Mouse (Mus musculus): ENCODE results near the gene Ewsr1. TPM values are rescaled to one million over a fixed set of nuclear protein-coding genes. Genes with fewer than 3 reads are reported as not detected.

The Ewsr1 gene
- total RNA-seq, 2 experiments from 2014 or later, result 333 to 394 TPM

DNA sequence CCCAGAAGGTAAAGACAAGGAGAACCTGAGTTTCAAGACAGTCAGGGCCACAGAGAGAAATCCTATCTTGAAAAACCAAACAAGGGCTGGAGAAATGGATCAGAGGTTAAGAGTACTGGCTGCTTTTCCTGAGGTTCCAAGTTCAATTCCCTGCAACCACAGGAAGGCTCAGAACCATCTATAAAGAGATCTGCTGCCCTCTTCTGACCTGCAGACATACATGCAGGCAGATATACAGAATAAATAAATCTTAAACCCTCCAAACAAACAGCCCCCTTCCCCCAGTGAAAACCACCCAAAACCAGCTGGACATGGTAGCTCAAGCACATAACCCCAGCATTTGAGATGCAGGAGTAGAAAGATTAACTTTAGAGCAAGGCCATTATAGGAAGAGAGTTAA, 23.3 kb downstream of the Ewsr1 start:
- TF ChIP-seq CTCF (conservative IDR thresholded peaks at IDR 0.05), result peak; percentile 54
- DNase-seq (ENCODE audit: low spot score in 2 of 2), result no peak
- no peak overlapping the region for H3K27ac ChIP-seq
- no peak overlapping the region for H3K4me3 ChIP-seq

DNA sequence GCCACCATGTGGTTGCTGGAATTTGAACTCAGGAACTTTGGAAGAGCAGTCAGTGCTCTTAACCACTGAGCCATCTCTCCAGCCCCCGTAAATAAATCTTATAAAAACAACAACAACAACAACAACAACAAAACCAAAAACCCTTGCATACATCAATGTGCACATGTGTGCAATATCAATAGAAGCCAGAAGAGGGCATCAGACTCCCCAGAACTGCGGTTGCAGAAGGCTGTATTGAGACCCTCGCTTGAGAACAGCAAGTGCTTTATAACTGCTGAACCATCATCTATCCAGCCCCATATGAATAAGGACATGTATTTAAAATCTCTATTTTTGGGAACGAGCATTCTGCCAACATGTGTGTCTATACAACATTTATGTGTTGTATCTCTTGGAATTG, 24.2 kb downstream of the Ewsr1 start:
- no peak overlapping the region for H3K4me3 ChIP-seq
- no peak overlapping the region for H3K27ac ChIP-seq
- DNase-seq (ENCODE audit: low spot score in 2 of 2), result no peak
- peak; percentile 80 for TF ChIP-seq CTCF (conservative IDR thresholded peaks at IDR 0.05)

DNA sequence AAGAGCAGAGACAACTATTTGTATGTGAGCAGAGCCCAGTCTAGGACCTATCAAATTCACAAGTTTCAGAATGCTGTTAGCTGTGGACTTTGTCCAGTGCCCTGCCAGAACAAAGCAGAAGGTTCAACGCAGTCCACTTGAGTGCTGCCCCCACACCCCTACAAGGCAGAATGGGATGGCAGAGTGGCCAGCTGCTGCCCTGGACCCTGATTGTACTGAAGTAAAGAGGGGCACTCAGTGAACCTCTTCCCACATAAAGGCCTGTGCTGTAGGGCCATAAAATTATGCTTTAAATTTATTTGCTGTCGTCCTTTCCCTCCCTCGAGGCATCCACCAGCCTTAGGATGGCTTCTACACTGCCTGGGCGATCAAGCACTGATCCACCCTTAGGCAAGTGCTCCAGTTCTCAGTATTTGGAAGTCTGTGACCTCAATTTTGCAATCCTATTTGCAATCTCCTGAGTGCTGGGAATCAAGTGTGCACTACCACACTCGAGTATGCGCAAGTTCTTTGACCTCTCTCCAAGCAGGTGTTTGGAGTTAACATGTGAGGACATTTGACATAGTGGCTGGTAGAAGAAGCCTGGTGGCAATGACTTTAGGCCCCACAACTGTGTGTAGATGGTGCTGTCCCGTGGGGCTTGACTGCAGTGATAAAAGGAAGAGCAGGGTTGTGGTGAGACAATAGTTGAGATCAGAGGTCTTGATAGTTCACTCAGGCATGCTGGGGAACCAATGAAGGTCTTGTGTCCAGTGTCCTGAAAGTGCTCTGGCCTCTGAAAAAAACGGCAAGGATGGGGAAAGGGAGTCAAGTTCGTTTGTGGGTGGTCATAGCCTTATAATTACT, 30.7 kb downstream of the Ewsr1 start:
- no peak for TF ChIP-seq CTCF (conservative IDR thresholded peaks at IDR 0.05)

DNA sequence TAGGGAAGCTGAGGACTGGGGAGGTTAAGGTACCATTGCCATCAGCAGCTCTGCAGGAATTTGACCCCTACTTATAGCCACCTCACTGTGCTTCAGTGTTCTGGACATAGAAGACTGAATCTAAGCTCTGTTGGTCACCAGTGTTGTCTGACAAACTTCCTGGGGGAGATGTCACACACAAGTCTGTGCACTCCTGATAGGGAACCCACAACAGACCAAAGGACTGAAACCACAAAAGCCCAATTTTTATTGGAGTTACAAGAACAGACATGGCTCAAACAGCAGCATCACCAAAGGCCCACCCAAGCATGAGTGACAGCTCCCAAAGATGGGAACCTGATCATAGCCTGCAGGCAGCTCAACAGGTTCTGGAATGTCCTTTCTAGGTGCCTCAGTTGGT, 32.0 kb downstream of the Ewsr1 start:
- no peak overlapping the region for H3K4me3 ChIP-seq
- DNase-seq (ENCODE audit: low spot score in 2 of 2), result no peak
- H3K27ac ChIP-seq, result no peak overlapping the region
- TF ChIP-seq CTCF (conservative IDR thresholded peaks at IDR 0.05), result no peak

More for the DNA sequence above, 30.7 kb downstream of the Ewsr1 start:
- DNase-seq (ENCODE audit: low spot score in 2 of 2), result no peak
- Histone ChIP-seq H3K27ac (no peak overlapping the region), H3K4me3 (no peak overlapping the region)

DNA sequence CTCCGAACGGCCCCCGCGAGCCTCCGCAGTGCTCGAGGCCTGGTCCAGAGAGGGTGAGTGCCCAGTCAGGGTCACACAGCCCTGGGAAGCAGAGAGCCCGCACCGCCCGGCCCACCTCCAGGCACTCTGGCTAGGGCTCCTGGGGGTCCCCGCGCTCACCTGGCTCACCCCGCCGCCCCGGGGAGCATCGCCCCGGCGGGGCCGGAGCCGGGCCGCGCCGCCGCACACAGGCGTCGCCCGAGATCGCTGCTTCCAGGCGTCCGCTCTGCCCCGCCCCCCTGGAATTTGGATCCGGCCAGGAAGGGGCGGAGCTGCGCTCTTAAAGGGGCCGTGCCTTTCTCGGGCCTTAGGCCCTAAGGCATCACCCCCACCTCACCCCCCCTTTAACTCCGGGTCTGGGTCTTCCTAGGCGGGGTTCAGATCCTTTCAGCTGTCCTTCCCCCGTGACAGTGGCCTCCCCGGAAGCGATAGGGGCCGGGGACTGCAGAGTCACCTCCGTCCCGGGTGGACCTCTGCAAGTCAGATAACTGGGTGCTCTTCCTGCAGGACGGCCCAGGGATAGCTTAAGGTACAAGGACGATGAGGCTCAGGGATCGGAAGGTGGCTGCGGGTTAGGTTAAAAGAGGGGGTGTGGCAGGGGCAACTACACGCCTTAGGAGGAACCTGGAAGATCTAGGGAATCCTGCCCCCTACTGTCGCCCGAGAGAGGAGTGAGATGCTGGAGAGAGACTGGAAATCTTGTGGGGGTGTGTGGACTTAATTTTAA, 33.8 kb downstream of the Ewsr1 start, which contains the start of gene Gas2l1:
Gene Gas2l1 (minus strand): TSS at position 272 of the 766 bp plus-strand sequence.
- TF ChIP-seq CTCF (conservative IDR thresholded peaks at IDR 0.05), result peak; percentile 82
- Histone ChIP-seq H3K27ac (peak within 1 kb of the TSS; percentile 93), H3K4me3 (peak within 1 kb of the TSS; percentile 92)
- peak; percentile 86 to 89 for DNase-seq (ENCODE audit: low spot score in 2 of 2)

DNA sequence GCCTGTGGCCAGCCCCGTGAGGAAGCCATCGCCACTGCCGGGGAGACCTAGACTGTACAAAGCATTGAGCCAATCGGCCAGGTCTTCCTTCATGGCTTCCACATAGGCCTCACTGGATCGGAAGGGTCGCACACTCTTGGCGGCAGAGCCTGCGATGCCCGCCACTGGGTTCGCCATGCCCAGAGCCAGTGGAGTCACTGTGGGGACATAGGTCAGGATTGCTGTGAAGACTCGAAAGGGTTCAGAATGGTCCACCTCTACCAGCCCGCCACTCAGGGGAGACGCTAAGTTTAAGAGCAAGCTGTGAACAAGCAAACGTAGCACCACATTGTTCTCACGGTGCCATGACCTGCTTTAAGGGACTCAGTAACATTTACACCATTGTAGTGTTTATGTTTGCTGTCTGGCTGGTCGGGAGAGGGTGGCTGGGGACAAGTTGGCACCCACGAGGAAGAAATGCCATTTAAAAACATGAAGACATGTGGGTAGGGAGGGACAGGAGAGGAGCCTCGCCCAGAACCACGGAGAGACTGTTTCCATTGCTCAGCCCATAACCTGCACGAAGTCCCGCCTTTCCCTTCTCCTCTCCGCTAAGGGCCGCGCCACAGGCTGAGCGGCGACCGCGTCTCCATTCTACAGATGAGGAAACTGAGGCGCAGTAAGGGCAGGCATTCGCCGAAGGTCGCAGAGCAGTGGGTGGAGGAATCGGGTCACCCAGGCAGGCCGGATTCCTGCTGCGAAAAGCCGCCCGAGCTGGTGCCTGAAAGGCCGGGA, 34.6 kb downstream of the Ewsr1 start:
- peak overlapping the region; percentile 92 for H3K4me3 ChIP-seq
- no peak for TF ChIP-seq CTCF (conservative IDR thresholded peaks at IDR 0.05)
- DNase-seq (ENCODE audit: low spot score in 2 of 2), result no peak
- H3K27ac ChIP-seq, result peak overlapping the region; percentile 93

DNA sequence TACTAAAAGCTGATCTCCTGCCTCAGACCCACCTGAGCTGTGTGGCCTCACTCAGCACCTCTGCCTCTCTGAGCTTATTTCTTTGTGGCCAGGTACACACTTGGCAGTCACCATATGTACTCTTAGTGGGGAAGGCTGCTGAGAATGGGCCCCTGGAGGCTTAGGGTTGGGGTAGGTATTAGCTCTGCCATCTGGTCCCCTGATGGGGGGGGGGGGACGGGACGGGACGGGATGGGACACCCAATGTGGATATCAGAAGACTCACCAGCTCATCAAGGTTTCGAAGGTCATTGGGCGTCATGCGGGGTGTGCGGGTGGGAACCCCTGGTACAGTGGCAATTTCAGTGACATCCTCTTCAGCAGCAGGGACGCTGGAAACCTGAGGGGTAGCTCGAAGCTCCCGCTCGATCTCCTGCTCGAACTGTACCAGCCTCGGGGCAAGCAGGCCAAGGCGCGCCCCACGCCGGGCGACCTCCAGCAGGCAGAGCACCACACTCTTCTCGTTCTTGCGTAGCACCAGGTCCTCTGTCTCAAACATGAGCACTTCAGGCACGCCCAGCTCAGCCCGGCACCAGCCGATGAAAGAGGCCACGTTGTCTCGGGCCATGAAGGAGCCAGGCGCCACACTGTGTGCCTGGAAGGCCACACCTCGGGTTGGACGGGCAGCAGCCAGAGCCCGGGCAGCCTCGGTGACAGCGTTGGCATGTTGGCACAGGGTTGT, 35.3 kb downstream of the Ewsr1 start:
- H3K4me3 ChIP-seq, result peak overlapping the region; percentile 92
- peak overlapping the region; percentile 93 for H3K27ac ChIP-seq
- TF ChIP-seq CTCF (conservative IDR thresholded peaks at IDR 0.05), result no peak
- DNase-seq (ENCODE audit: low spot score in 2 of 2), result no peak

DNA sequence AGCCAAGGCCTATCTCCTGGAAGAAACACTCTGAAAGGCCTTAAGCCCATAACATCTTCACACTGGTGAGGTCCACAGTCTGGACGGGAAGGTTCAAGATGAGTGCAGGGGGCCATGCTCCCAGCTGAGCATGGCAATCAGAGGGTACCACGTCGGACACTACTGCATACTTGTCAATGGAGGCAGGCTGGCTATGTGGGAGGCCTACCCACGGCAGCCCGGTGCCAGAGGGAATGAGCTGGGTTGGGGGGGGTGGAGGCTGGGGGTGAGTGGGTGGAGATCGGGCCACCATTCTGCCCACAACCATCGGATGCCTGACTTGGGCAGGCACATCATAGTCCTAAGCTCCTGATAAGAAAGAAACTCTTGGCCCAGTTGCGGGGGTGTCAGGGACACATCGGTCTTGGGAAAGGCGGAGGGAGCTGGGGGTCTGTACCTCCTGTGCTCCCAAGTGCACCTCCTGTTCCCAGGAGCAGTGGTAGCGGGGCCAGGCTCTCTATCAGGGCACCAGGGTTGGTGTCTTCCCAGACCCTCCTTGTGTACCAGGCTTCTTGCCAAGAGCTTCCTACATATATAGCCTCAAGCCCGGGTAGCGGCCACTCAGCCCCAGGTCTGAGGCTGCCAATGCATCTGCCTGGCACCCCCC, 36.1 kb downstream of the Ewsr1 start:
- H3K4me3 ChIP-seq, result peak overlapping the region; percentile 92
- TF ChIP-seq CTCF (conservative IDR thresholded peaks at IDR 0.05), result no peak
- H3K27ac ChIP-seq, result peak overlapping the region; percentile 93
- no peak for DNase-seq (ENCODE audit: low spot score in 2 of 2)

DNA sequence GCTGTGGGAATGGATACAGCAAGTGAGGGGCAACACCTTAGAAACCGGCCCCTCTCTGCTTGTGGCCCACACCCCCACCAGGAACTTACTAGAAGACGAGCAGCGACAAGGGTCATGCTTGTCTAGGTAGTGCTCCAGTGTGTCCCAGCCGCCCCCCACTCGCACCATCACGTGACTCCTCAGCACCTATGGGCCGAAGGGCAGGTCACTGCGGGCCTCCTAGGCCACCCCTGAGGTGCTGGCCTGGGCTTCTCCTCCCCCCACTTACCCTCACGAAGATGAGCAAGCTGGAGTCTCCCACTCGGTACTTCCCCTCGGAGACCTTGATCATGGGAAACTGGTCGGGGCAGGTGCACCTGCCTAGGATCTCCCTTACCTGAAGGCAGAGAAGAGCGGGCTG, 36.7 kb downstream of the Ewsr1 start:
- DNase-seq (ENCODE audit: low spot score in 2 of 2), result no peak

DNA sequence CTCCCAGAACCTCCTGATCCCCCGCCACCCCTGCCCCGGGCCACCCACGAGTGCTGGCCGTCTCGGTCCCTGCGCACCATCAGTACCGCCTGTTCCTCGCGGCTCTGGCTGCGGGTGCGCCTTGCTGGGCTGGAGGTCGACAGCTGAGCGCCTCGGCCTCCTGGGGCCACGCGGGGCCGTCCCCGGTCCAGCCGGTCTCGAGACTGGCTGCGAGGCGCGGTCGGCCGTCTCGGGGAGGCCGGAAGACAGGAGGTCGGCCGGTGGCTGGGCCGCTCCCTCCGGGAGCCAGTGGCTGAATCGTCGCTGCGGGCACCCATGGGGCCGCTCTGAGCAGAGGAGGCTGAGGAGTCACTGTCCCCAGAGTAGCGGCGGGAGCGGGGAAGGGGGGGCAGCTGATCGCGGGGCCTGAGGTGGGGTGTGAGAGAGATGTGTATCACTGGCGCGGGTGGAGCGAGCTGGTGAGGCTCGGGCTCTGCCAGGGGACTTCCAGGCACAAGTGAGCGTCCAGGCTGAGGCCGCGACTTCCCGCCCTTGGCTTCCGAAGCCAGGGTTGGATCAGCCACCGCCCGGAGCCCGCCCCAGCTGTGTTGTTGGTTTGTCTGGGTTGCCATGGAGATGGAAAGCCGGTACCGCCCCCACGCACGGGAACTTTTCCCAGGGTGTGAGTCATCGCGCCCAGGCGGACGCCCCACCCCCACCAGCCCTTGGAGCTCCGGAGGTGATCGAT, 37.5 kb downstream of the Ewsr1 start:
- Histone ChIP-seq H3K4me3 (peak overlapping the region; percentile 92), H3K27ac (peak overlapping the region; percentile 93)
- TF ChIP-seq CTCF (conservative IDR thresholded peaks at IDR 0.05), result no peak
- DNase-seq (ENCODE audit: low spot score in 2 of 2), result peak; percentile 94 to 97

More for the DNA sequence above, 36.7 kb downstream of the Ewsr1 start:
- Histone ChIP-seq H3K4me3 (peak overlapping the region; percentile 92), H3K27ac (peak overlapping the region; percentile 93)
- TF ChIP-seq CTCF (conservative IDR thresholded peaks at IDR 0.05), result no peak
